Mouse (Mus musculus): ENCODE measurements at regions not wholly inside any gene's neighbourhood (a gene's known extent, or its start where the extent isn't known, plus 50 kb on each side); places are given as distances from the start of the nearest gene placed in this dataset.

- Histone ChIP-seq H3K27me3 (ENCODE audit: control insufficient read depth, insufficient read depth, low read length) (no peaks in the 10 kb centered on the region), H3K36me3 (ENCODE audit: control insufficient read depth, insufficient read depth, low read length) (no peaks in the 10 kb centered on the region), H3K9me3 (ENCODE audit: control insufficient read depth, low read length) (no peaks in the 10 kb centered on the region), H3K27ac (replicated peaks) (no peak overlapping the region), H3K4me2 (replicated peaks; ENCODE audit: low read depth) (no peak overlapping the region), H3K4me1 (replicated peaks; ENCODE audit: control insufficient read depth, insufficient read depth) (no peaks in the 10 kb centered on the region), H3K9ac (ENCODE audit: low read length) (no peak overlapping the region), H3K4me3 (ENCODE audit: low read depth, low read length) (no peak overlapping the region)
- TF ChIP-seq CTCF (IDR thresholded peaks at IDR 0.05; ENCODE audit: low read depth) (no peak), EP300 (optimal IDR thresholded peaks at IDR 0.05) (no peak)
- 77% methylated on average over 4 of the region's 4 CpGs for WGBS
- no peak for ATAC-seq (ENCODE audit: low FRiP score, low TSS enrichment)
- no peak for DNase-seq (ENCODE audit: low spot score)
These were observed 251.9 kb downstream of the Gm10184 start for GRCm38 (mm10) chr17:89658326-89658725.

- H3K27ac ChIP-seq (replicated peaks): no peak overlapping the region
- H3K9me3 ChIP-seq (ENCODE audit: control insufficient read depth, low read length): no peaks in the 10 kb centered on the region
- TF ChIP-seq EP300 (optimal IDR thresholded peaks at IDR 0.05): no peak
- no peak for TF ChIP-seq CTCF (IDR thresholded peaks at IDR 0.05; ENCODE audit: low read depth)
- H3K36me3 ChIP-seq (ENCODE audit: control insufficient read depth, insufficient read depth, low read length): no peaks in the 10 kb centered on the region
- H3K4me2 ChIP-seq (replicated peaks; ENCODE audit: low read depth): no peak overlapping the region
- H3K27me3 ChIP-seq (ENCODE audit: control insufficient read depth, insufficient read depth, low read length): no peaks in the 10 kb centered on the region
- H3K4me1 ChIP-seq (replicated peaks; ENCODE audit: control insufficient read depth, insufficient read depth): no peaks in the 10 kb centered on the region
- H3K4me3 ChIP-seq (ENCODE audit: low read depth, low read length): no peak overlapping the region
- H3K9ac ChIP-seq (ENCODE audit: low read length): no peak overlapping the region
- 73% methylated on average over 4 of the region's 4 CpGs for WGBS
- no peak for ATAC-seq (ENCODE audit: low FRiP score, low TSS enrichment)
- no peak for DNase-seq (ENCODE audit: low spot score)
These were observed 254.0 kb downstream of the Gm10184 start for GRCm38 (mm10) chr17:89656211-89656610.

DNA sequence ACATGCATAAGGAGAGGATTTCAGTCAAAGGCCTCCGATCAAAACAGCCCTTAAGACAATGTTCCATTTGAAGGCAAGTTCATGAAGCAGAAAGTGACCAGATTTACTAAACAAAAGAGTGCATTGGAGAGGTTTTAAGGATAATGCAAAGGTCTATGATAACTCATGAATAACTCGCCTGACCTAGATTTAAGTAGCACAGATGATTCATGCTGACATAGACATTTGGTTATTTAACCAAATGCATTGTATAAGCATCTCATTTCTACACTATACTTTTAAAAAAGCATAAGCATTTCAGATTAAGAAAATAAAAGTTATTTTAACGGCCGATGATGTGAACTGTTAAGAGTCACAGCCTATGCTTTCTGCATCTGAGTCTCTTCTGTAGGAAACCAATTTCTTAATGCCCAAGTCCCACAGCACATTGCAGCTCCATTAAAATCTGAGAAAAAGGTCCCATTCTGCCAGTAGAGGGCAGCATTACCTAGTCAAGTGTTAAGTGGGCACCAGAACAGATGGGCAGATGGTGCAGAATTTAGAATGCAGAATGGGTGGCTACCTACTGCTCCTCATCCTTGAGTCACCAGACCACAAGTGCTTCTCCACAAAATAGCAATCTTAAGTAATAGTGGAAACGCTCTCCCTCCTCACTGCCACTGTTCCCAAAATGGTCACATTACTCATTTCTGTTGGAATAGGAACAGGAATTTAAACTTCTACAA, 256.0 kb downstream of the Gm10184 start:
- no peaks in the 10 kb centered on the region for H3K4me1 ChIP-seq (replicated peaks; ENCODE audit: control insufficient read depth, insufficient read depth)
- H3K27me3 ChIP-seq (ENCODE audit: control insufficient read depth, insufficient read depth, low read length): no peaks in the 10 kb centered on the region
- TF ChIP-seq CTCF (IDR thresholded peaks at IDR 0.05; ENCODE audit: low read depth) (peak; percentile 80), EP300 (optimal IDR thresholded peaks at IDR 0.05) (no peak)
- 58% methylated on average over 5 of the region's 5 CpGs for WGBS
- peak; percentile 23 for DNase-seq (ENCODE audit: low spot score)
- H3K9ac ChIP-seq (ENCODE audit: low read length): no peak overlapping the region
- H3K9me3 ChIP-seq (ENCODE audit: control insufficient read depth, low read length): no peaks in the 10 kb centered on the region
- no peak for ATAC-seq (ENCODE audit: low FRiP score, low TSS enrichment)
- no peak overlapping the region for H3K4me2 ChIP-seq (replicated peaks; ENCODE audit: low read depth)
- H3K36me3 ChIP-seq (ENCODE audit: control insufficient read depth, insufficient read depth, low read length): no peaks in the 10 kb centered on the region
- no peak overlapping the region for H3K27ac ChIP-seq (replicated peaks)
- H3K4me3 ChIP-seq (ENCODE audit: low read depth, low read length): no peak overlapping the region

GRCm38 (mm10) chr17:89646000-89646399, 264.2 kb downstream of the Gm10184 start:
- 55% methylated on average over 1 of the region's 1 CpGs for WGBS
- no peaks in the 10 kb centered on the region for H3K4me1 ChIP-seq (replicated peaks; ENCODE audit: control insufficient read depth, insufficient read depth)
- H3K4me2 ChIP-seq (replicated peaks; ENCODE audit: low read depth): no peak overlapping the region
- ATAC-seq (ENCODE audit: low FRiP score, low TSS enrichment): no peak
- H3K4me3 ChIP-seq (ENCODE audit: low read depth, low read length): no peak overlapping the region
- H3K9ac ChIP-seq (ENCODE audit: low read length): no peak overlapping the region
- no peaks in the 10 kb centered on the region for H3K27me3 ChIP-seq (ENCODE audit: control insufficient read depth, insufficient read depth, low read length)
- no peak overlapping the region for H3K27ac ChIP-seq (replicated peaks)
- TF ChIP-seq EP300 (optimal IDR thresholded peaks at IDR 0.05) (no peak), CTCF (IDR thresholded peaks at IDR 0.05; ENCODE audit: low read depth) (no peak)
- H3K9me3 ChIP-seq (ENCODE audit: control insufficient read depth, low read length): no peaks in the 10 kb centered on the region
- no peak for DNase-seq (ENCODE audit: low spot score)
- H3K36me3 ChIP-seq (ENCODE audit: control insufficient read depth, insufficient read depth, low read length): no peaks in the 10 kb centered on the region
